Mouse (Mus musculus) heart, embryonic 14.5 days (tissue): Measurements from ENCODE around the gene Mecom. TPM values are rescaled to one million over a fixed set of nuclear protein-coding genes. Genes with fewer than 3 reads are reported as not detected.
A peak's percentile ranks its signal among the peaks of the same experiment; 100 is the strongest.

Source experiments
- ATAC-seq: fragments of 200-750 bp; cut with Nextera tagmentation; 2 replicates; pipeline ENCODE4 v1.8.0; 2017; ENCODE audit warnings: low read depth, moderate TSS enrichment; ENCODE audit not compliant: insufficient number of reproducible peaks, insufficient read depth, low FRiP score
- H3K27ac ChIP-seq, 2 experiments: fragments of 200-500 bp in 1 of 2; fragments of 300-500 bp in 1 of 2; sonication (generic) in 1 of 2; replicated peaks in 1 of 2; 2 replicates each; pipeline ENCODE4 v1.5.1; 2012 to 2014; ENCODE audit warnings: low read depth in 2 of 2, low read length in 2 of 2, control low read depth in 1 of 2, mild to moderate bottlenecking in 1 of 2, mixed read lengths in 1 of 2; ENCODE audit not compliant: control insufficient read depth in 1 of 2, insufficient read depth in 1 of 2
- H3K27me3 ChIP-seq: fragments of 300-500 bp; sonication (generic); 2 replicates; pipeline ENCODE4 v1.6.1; 2014; ENCODE audit warnings: mild to moderate bottlenecking, low read length, control low read depth; ENCODE audit not compliant: control insufficient read depth, insufficient read depth
- H3K36me3 ChIP-seq: fragments of 300-500 bp; sonication (generic); 2 replicates; pipeline ENCODE4 v1.6.1; 2014; ENCODE audit warnings: mild to moderate bottlenecking, control low read depth, low read length, mixed read lengths; ENCODE audit not compliant: control insufficient read depth, insufficient read depth
- H3K4me1 ChIP-seq, 2 experiments: fragments of 200-500 bp in 1 of 2; fragments of 300-500 bp in 1 of 2; sonication (generic) in 1 of 2; 2 replicates each; pipeline ENCODE4 v1.6.1; 2012 to 2014; ENCODE audit warnings: low read length in 2 of 2, control low read depth in 1 of 2, mixed read lengths in 1 of 2; ENCODE audit not compliant: control insufficient read depth in 2 of 2, insufficient read depth in 2 of 2
- H3K4me2 ChIP-seq: fragments of 300-500 bp; sonication (generic); 2 replicates; pipeline ENCODE4 v1.6.1; 2014; ENCODE audit warnings: mild to moderate bottlenecking, low read length
- H3K4me3 ChIP-seq, 2 experiments: fragments of 200-500 bp in 1 of 2; fragments of 300-500 bp in 1 of 2; sonication (generic) in 1 of 2; 2 replicates each; pipeline ENCODE4 v1.5.1; 2012 to 2014; ENCODE audit warnings: low read length in 2 of 2, mild to moderate bottlenecking in 2 of 2, control low read depth in 1 of 2, low read depth in 1 of 2, moderate library complexity in 1 of 2; ENCODE audit not compliant: control insufficient read depth in 1 of 2, insufficient read depth in 1 of 2
- H3K9ac ChIP-seq: fragments of 300-500 bp; sonication (generic); 2 replicates; pipeline ENCODE4 v1.6.1; 2014; ENCODE audit warnings: mild to moderate bottlenecking, low read length
- H3K9me3 ChIP-seq: fragments of 300-500 bp; sonication (generic); 2 replicates; pipeline ENCODE4 v1.6.1; 2016; ENCODE audit warnings: low read length, control low read depth; ENCODE audit not compliant: control insufficient read depth
- WGBS: fragments of 180-500 bp; shearing (Covaris S2); extraction: QIAGEN DNeasy Blood & Tissue Kit; methylation state at CpG from one replicate; pipeline ENCODE4 v1.1.7; 2014; 5-methylcytosine and 5-hydroxymethylcytosine counted together
- polyA plus RNA-seq: library from polyadenylated mRNA; unstranded; fragments of >200 nt; fragmentation: Nextera tagmentation; extraction: Ambion mirVana; gene quantifications from 2 replicates; pipeline ENCODE4 v1.2.1, GENCODE M21; 2014

The Mecom gene
- polyA plus RNA-seq, 1 experiment from 2014 or later, result 23.0 TPM

DNA sequence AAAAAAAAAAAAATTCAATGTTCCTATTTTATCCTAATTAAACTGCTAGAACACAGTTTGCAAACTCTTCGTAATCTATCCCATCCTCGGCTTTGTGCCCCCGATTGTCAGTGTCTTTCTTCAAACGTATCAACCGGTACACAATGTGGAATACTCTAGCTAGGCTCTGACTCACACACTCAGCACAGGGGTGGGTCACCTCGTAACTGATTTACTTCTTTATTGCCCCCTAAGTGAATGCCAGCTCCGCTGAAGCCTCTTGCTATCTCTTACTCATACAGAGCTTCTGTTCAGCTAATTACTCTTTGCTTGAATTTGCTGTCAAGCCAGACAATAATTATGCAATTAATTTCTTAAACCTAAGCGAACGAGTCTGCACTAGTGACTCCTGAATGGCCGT lies 66.1 kb downstream of the Mecom start:
- 77% methylated on average over 10 of the region's 10 CpGs for WGBS
- H3K4me1 ChIP-seq, result peaks cover 0 to 6% of the 10 kb centered on the region in 2 experiments; a peak in 2 of 4 replicates
- no peaks in the 10 kb centered on the region for H3K9me3 ChIP-seq
- no peak overlapping the region for H3K4me2 ChIP-seq
- H3K4me3 ChIP-seq, result no peak overlapping the region
- no peak overlapping the region for H3K27ac ChIP-seq
- ATAC-seq, result no peak
- H3K9ac ChIP-seq, result no peak overlapping the region
- H3K36me3 ChIP-seq, result no peaks in the 10 kb centered on the region
- H3K27me3 ChIP-seq, result no peaks in the 10 kb centered on the region

DNA sequence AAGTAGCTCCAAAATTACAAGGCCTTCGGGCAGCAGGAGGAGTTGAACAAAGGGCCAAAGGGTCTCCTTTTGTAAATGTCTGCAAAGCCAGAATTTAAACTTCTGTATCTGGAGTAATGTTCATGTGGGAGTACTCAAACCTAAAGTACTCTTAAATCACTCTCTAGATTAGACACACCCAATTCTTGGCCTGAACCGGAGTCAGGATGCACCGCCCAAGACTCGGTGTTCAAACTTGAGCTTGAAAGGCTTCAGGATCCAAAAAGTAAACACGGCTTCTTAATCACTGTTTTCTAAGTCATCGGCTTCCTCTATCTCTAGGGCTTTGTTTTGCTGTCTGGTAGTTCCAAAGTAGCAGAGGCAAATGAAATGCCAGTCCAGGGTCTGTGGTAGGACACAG lies 67.3 kb downstream of the Mecom start:
- H3K27me3 ChIP-seq, result no peaks in the 10 kb centered on the region
- no peak overlapping the region for H3K4me2 ChIP-seq
- H3K4me3 ChIP-seq, result no peak overlapping the region
- ATAC-seq, result no peak
- 62% methylated on average over 6 of the region's 6 CpGs for WGBS
- no peaks in the 10 kb centered on the region for H3K9me3 ChIP-seq
- no peak overlapping the region for H3K27ac ChIP-seq
- no peaks in the 10 kb centered on the region for H3K36me3 ChIP-seq
- H3K9ac ChIP-seq, result no peak overlapping the region
- peaks cover 0 to 6% of the 10 kb centered on the region in 2 experiments; a peak in 2 of 4 replicates for H3K4me1 ChIP-seq

DNA sequence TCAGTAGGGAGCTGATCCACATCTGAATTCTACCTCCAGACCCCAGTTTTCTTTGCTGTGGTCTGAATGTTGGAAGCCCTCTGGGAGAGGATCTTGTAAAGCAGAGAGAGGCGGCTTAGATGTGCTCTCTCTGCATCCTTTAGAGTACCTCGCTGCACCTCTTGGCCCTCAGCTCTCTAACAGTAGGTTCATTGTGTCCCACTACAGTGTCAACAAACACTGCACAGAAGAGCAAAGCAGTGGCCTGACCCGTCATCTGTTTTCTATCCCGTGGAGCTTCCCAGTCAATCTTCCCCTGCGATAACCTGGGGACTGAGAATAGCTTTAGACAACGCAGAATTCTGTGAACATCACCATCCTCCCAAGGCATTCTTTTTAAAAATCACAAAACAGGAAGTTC lies 69.6 kb downstream of the Mecom start:
- ATAC-seq, result no peak
- H3K27ac ChIP-seq, result no peak overlapping the region

DNA sequence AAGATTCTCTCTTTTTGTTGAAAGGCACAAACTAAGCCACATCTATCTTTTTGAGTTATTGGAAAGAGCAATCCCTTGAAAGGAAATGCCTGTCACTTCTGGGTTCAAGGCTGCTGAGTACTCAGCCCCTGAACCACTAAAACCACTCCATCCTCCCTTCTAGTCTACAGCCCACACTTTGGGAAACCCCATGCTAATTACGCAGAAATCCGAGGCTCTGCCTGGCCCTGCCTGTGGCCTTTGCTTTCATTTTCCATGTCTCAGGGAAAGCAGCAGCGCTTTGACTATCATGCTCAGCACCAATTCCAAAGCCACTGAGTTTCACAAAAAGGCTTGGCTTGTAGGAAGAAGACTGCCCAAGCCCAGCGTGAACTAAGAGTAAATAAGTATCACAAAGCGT lies 70.8 kb downstream of the Mecom start:
- 66% methylated on average over 5 of the region's 5 CpGs for WGBS
- Histone ChIP-seq H3K9me3 (no peaks in the 10 kb centered on the region), H3K27ac (no peak overlapping the region), H3K27me3 (no peaks in the 10 kb centered on the region), H3K9ac (no peak overlapping the region), H3K4me2 (no peak overlapping the region), H3K4me1 (peaks cover 0 to 6% of the 10 kb centered on the region in 2 experiments; a peak in 2 of 4 replicates), H3K4me3 (no peak overlapping the region), H3K36me3 (no peaks in the 10 kb centered on the region)
- no peak for ATAC-seq

More for the DNA sequence above, 69.6 kb downstream of the Mecom start:
- Histone ChIP-seq H3K4me3 (no peak overlapping the region), H3K4me2 (no peak overlapping the region), H3K4me1 (peaks cover 0 to 6% of the 10 kb centered on the region in 2 experiments; a peak in 2 of 4 replicates), H3K9me3 (no peaks in the 10 kb centered on the region), H3K36me3 (no peaks in the 10 kb centered on the region), H3K27me3 (no peaks in the 10 kb centered on the region), H3K9ac (no peak overlapping the region)
- WGBS, result 49% methylated on average over 6 of the region's 6 CpGs

DNA sequence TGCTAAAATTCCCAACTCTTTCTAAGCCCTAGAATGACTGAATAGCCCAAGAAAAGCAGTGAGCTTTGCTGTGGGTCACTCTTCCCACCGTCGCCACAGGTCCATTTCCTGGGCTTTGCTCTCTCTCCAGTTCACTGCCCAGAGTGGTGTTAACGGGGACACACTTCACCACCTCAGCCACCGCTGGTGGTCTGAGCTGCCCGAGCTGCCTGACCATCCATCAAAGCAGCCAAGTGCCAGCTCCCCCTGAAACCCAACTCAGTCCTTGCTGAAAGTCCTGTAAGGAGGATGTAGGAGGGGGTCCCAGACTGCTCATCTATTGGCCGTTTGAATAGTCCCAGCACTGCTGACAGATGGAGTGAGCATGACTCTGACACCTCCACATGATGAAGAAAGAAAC lies 72.2 kb downstream of the Mecom start:
- Histone ChIP-seq H3K4me2 (no peak overlapping the region), H3K4me3 (no peak overlapping the region), H3K9me3 (no peaks in the 10 kb centered on the region), H3K27me3 (no peaks in the 10 kb centered on the region), H3K36me3 (no peaks in the 10 kb centered on the region), H3K4me1 (peaks cover 0 to 4% of the 10 kb centered on the region in 2 experiments; a peak in 1 of 4 replicates), H3K9ac (no peak overlapping the region), H3K27ac (no peak overlapping the region)
- no peak for ATAC-seq
- 35% methylated on average over 6 of the region's 6 CpGs for WGBS

DNA sequence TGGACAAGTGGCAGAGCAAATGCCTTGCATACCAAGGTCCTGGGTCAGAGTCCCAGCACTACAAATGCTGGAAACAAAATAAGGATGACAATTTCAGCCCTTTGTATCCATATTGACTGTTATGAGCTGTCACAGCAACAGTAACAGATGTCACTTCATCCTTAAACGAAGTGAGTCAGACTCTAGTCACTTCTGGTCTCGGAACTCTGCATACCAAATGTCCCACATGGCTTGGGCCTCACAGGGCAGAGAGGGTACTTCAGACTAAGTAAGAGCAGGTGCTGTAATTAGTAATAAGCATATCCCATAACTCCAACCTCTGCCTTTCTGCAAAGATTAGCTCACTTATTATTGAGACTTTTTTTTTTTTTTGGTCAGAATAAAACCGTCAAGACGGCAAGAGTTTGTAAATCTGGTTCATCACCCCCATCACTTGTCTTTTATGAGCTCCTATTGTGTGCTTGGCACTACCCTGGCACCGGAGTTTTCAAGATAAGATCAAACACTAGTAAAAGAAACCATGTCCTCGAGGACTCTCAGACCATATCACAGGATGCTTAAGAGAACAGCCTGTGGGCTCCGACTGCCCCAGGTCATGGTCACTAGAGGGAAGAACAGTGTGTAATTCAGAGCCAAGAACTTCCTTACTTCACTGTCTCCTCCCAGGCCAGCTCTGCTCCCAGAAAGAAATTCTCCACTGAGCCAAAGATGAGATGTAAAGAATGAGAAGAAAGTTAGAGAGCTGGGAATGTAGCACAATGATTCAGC lies 79.6 kb downstream of the Mecom start:
- WGBS, result 45% methylated on average over 7 of the region's 7 CpGs
- H3K4me2 ChIP-seq, result no peak overlapping the region
- H3K9ac ChIP-seq, result no peak overlapping the region
- no peaks in the 10 kb centered on the region for H3K36me3 ChIP-seq
- no peak overlapping the region for H3K27ac ChIP-seq
- no peak overlapping the region for H3K4me3 ChIP-seq
- no peaks in the 10 kb centered on the region for H3K27me3 ChIP-seq
- peaks cover 9 to 14% of the 10 kb centered on the region in 2 experiments for H3K4me1 ChIP-seq
- H3K9me3 ChIP-seq, result no peaks in the 10 kb centered on the region
- ATAC-seq, result no peak

DNA sequence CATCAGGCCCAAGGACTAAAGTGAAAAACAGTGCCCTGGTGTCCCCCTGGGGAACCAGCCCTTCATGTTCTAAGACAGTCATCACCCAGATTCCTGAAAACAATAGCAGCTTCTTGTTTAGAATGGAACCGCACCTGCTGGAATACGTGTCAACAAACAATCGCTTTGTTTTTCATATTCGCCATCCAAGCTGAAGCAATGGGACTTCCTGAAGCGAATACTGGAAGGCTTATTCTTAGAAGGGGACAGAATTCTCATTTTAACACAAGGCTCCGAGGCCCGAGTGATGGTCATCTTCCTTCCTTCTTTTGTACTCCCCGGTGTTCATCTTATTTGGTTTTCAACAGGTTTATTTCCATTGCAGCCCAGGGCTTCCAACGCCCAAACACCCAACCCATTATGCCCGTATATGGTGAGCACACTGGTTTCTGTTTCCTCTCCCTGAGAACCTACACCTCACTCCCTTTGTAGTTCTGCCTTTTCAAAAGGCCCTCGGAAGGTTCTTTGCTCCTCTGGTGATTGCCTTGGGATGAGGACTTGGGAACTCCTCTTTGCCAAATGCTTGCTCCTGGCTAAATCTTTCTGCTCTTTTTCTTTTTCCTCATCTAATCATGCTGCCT lies 81.7 kb downstream of the Mecom start:
- Histone ChIP-seq H3K4me3 (no peak overlapping the region), H3K4me1 (peaks cover 9 to 18% of the 10 kb centered on the region in 2 experiments), H3K36me3 (no peaks in the 10 kb centered on the region), H3K9ac (no peak overlapping the region), H3K9me3 (no peaks in the 10 kb centered on the region), H3K27ac (0 out of 4 replicates have a peak overlapping the region, but pooled peaks of 1 of the 2 experiments have one; percentile 16), H3K4me2 (no peak overlapping the region), H3K27me3 (no peaks in the 10 kb centered on the region)
- no peak for ATAC-seq
- 63% methylated on average over 11 of the region's 11 CpGs for WGBS
